Mouse (Mus musculus) small intestine, adult 2 months (tissue): ENCODE data around the gene Rgs7bp.

Experiments
- CTCF ChIP-seq: fragments of 200-500 bp; IDR thresholded peaks from 2 replicates; pipeline ENCODE4 v1.5.1; 2012; ENCODE audit warnings: low read depth, mild to moderate bottlenecking, control low read depth, inconsistent platforms, low read length, moderate library complexity, mixed read lengths; ENCODE audit not compliant: insufficient replicate concordance, insufficient read length; ENCODE audit errors: extremely low read depth
- POLR2A ChIP-seq: fragments of 200-500 bp; IDR thresholded peaks from 2 replicates; pipeline ENCODE4 v1.6.1; 2012; ENCODE audit warnings: low read depth, mild to moderate bottlenecking, control low read depth, inconsistent platforms, low read length, moderate library complexity

GRCm38 (mm10) chr13:104914288-104914895, 140.3 kb downstream of the Rgs7bp start:
- TF ChIP-seq CTCF, result no peak
- TF ChIP-seq POLR2A, result no peak
